Mouse (Mus musculus) lung, postnatal 10 days (tissue): ENCODE results near the gene Ascl5.

ENCODE experiments used
- DNase-seq: peaks from one replicate; pipeline ENCODE4 v3.0.0; 2021

The Ascl5 gene

GRCm38 (mm10) chr1:136050312-136051012 lies at the start of gene Ascl5:
TSS of gene Ascl5 (plus strand) at chr1:136050804.
- no peak for DNase-seq

GRCm38 (mm10) chr1:136001438-136001837 lies 49.2 kb upstream of the Ascl5 start:
- DNase-seq = no peak

DNA sequence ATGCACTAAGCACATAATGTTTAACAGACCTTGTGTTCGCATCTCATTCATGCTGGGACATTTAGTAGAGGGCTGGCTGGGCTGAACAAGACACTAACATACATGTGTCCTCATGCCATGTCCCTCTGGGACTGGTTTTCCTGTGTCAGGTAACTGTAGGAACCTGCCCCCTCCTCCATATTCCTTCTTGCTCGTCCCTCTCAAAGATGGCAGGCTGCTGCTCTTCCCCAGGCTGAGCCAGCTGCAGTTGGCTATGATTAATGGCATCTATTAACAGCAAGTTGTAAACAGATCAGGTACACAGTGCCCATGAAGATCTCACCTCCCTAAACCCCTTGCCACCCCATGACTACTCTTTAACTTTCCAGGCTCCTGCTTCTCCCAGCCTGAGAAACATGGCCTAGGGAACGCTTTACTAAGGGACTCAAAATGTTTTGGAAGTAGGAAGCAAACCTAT lies 44.3 kb upstream of the Ascl5 start, which contains the start of gene Igfn1:
Gene Igfn1 (minus strand): TSS at position 51 of the 457 bp plus-strand sequence.
- no peak for DNase-seq

- peak; percentile 90 for DNase-seq
These were observed 43.1 kb upstream of the Ascl5 start, which contains the start of gene Tmem9 for GRCm38 (mm10) chr1:136007211-136008158. TSS of gene Tmem9 (plus strand) at chr1:136008150.

DNA sequence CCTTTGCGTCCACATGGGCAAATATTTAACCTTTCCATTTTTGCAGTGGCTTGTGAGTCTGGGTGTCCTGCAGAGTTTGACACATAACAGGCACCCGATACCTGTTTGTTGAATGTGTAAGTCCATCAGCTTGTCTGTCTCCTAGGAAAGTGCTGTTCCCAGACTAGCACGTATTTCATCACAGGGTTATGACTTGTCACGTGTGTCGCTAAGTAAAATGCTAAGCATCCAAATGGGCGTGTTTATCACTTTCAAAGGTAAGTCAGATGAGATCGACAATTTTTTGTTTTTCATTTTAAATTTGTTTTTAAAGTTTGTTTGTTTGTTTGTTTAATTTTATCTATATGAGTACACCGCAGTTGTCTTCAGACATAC lies 42.5 kb upstream of the Ascl5 start:
- DNase-seq = no peak

DNA sequence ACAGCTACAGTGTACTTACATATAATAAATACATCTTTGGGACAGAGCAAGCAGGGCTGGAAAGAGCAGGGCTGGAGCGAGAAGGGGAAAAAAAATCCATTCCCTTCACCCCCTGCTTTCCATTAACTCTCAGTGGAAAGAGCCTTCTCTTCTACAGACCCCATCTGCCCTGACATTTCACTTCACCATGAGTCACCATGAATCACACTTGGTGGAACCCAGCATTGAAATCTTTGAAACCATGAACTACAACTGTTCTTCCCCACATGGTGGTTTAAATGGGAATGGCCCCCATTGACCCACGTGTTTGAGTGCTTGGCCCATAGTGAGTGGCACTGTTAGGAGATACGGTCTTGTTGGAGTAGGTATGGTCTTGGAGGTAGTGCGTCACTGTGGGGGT lies 40.4 kb upstream of the Ascl5 start:
- no peak for DNase-seq

- DNase-seq = no peak
These were observed 37.1 kb upstream of the Ascl5 start for GRCm38 (mm10) chr1:136013513-136013912.

- no peak for DNase-seq
These were observed 35.7 kb upstream of the Ascl5 start for GRCm38 (mm10) chr1:136014796-136015502.

- DNase-seq = no peak
These were observed 33.3 kb upstream of the Ascl5 start for GRCm38 (mm10) chr1:136017307-136017706.

DNA sequence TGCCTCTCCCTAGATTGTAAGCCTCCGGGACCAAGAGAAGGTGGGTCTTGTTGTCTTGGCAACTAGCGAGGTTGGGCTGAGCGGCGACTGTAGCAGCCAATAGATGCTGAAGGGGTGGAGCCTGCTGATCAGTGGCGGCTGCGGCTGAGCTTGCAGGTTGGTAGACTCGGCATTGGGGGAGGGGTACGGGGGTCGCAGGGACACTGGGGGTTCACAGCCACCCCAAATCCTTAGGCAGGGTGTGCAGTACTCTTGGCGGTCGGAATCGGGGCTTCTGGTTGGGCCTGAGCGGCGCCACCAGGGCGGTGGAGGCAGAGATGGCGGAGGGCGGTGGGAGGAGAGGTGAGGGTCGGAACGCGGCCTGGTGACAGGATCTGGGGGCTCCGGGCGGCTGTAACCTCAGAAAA lies 32.7 kb upstream of the Ascl5 start:
- DNase-seq = peak; percentile 97

DNA sequence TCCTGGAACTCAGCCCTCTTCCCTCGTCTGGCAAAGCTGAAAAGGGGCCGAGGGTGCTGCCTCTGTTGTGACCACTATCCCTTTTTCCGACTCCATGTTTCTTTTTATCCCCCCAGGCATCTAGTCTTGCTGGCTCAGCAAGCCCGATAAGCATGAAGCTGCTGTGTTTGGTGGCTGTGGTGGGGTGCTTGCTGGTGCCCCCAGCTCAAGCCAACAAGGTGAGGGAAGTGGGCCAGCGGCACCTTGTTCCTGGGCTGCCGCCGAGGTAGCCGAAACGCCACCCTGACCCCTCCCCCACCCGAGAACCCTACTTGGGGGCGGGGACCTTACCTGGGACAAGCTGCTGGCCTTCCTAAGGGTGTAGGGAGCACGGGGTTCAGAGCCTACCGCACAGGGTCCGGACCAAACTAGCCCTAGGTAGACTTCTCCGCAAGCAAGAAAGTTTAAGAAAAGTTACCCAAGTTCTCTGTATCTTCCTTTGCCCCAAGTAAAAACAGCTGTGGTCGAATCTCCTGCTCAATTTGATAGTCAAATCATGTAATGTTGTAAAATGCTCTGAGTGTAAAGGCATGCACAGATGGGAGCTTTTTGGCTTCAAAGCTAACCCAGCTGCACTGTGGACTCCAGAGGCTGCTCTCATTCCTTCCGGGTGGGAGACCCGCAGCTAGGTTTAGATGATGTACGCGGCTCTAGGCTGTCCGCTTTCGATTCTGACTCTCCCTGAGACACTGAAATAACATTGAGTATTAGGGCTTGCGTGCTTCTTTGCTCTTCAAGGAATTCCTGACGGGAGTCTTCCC lies 32.0 kb upstream of the Ascl5 start:
- DNase-seq = peak; percentile 48

DNA sequence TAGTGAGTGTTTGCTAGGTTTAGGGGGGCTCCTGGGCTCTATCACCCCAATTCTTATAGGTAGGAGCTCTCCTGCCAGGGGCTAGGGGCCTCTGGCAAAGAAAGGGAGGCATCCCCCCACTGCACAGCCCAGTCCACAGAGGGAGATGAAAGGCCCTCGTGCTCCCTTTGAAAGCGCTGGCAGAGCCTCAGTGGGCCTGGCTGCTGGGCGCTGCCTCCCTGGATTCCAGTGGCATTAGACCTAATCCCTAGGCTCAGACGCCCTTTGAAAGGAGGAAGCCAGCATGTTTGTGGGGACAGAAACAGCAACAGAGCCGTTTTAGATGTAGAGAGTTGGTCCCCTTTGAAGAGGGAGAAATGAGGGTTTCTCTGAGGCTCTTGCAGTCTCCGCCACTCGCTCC lies 20.4 kb upstream of the Ascl5 start:
- DNase-seq = no peak

DNA sequence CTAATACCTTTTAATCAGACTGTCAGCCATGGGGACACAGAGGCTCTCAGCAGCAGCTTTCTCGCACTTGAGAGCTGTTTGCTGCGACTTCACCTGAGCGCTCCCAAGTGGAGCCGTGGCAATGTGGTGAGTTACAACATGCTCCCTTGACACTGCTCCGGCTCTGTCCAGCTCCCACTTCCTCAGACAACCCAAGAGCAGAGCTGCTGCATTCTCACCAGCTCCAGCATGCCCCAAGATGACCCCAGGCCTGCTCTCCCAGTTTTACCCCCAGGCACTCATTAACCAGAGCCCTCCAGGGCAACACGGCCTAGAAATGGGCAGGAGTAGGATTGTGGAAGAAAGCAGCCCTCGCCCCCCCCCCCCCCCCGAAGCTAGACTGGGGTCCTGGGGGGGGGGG lies 18.9 kb upstream of the Ascl5 start:
- no peak for DNase-seq

- DNase-seq = no peak
These were observed 17.6 kb upstream of the Ascl5 start for GRCm38 (mm10) chr1:136032961-136033360.

- no peak for DNase-seq
These were observed 11.7 kb upstream of the Ascl5 start for GRCm38 (mm10) chr1:136038746-136039538.

- DNase-seq = no peak
These were observed 10.2 kb upstream of the Ascl5 start for GRCm38 (mm10) chr1:136040452-136040851.

- no peak for DNase-seq
These were observed 9.7 kb upstream of the Ascl5 start for GRCm38 (mm10) chr1:136040874-136041273.

DNA sequence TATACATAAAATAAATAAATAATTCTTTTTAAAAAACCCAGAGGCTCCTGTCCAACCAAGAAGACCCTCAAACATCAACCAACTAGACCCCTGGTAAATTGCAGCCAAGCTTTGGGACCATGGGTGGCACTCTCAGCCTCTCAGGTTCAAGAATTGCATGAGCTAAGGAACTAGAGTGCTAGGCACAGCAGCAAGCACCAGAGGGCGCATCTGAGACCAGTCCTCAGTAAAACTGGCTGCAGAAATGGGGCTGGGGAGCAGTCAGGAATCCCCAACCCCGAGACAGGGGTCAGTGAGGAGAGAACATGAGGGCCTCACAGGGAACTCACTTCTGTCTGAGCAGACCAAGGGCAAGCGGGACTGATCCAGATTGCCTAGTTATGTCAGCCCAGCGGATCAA lies 4.8 kb upstream of the Ascl5 start:
- peak; percentile 66 for DNase-seq

- DNase-seq = peak; percentile 40
These were observed 3.2 kb upstream of the Ascl5 start for GRCm38 (mm10) chr1:136047432-136047831.

- DNase-seq = no peak
These were observed 2.7 kb upstream of the Ascl5 start for GRCm38 (mm10) chr1:136047894-136048293.

DNA sequence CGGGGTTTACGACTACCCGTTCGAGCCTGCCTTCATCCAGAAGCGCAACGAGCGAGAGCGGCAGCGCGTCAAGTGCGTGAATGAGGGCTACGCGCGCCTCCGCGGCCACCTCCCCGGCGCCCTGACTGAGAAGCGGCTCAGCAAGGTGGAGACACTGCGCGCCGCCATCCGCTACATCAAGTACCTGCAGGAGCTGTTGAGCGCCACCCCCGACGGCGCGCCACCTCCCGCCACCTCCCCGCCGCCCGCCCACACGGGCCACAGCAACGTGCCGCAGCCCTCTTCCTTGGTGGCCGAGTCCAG lies 360 bp downstream of the Ascl5 start:
- DNase-seq = peak; percentile 14

DNA sequence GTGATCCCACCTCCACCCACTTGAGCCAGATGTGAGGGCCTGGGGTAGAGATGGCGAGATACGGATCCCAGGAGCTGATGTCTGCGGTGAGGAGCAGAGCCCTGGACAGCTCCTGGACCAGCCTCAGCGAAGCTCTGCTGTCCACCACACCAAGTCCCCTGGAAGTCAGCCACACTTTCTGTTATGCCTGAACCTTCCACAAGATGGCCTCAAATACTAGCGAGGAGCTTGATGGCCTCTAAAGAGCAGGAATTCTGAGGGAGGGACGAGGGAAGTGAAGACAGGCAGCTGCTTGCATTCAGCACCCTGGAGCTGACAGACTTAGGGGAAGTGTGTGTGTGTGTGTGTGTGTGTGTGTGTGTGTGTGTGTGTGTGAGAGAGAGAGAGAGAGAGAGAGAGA lies 861 bp downstream of the Ascl5 start:
- peak; percentile 93 for DNase-seq
